In the genomic region with DNA sequence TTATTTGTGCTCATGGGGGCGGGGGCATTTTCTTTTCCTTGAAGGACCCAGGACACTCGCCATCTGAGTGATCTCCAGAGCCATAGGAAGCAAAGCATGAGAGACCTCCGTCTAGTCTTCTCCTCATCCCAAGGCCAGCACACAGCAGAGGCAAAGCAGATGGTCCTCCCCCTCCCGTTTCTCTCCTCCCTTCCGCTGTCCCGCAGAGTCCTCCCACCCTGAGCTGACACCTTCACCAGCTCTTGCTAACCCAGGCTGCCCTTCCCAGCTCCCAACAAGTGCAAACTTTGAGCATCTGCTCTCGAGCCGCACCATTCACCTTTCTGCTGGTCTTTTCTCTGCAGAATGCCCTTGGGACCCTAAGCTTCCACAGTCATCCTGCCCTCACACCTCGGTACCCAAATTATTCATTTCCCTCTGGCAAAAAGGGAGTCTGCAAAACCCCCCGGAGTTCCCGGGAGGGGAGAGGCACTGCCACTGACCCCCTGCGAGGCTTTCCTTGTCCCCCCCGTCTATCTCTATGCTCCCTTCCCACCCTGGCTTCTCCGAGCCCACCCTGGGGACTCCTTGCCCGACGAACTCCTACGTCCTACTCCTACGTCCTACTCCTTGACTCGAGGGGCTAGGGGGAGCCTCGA, we compare ENCODE assay signal across 8 mouse cellular contexts. TPM values are rescaled to one million over a fixed set of nuclear protein-coding genes. Genes with fewer than 3 reads are reported as not detected.
DNase-seq lines count a peak whose midpoint lies in the region; ATAC-seq and TF ChIP-seq lines count a peak whose summit lies in the region.

No protein-coding gene starts in this region.

- peak; percentile 14 for DNase-seq in lung, embryonic 14.5 days
- DNase-seq in lung, adult 18-20 months: no peak
- peak; percentile 85 for DNase-seq in cerebellum, postnatal 36 days
- peak; percentile 13 to 20 for DNase-seq in heart, postnatal 10 days
- peak; percentile 41 for DNase-seq in left cerebral cortex, postnatal 4 days
- peak; percentile 39 for DNase-seq in retina, embryonic 14.5 days (ENCODE audit: low spot score)
- DNase-seq in adipocyte (ENCODE audit: low spot score): no peak
- no peak for DNase-seq in urinary bladder, adult 18-20 months (ENCODE audit: low spot score in 2 of 2)

- peak overlapping the region; percentile 54 for H3K9ac ChIP-seq in lung, embryonic 14.5 days

- no peak overlapping the region for H3K27ac ChIP-seq in lung, embryonic 14.5 days (ENCODE audit: low read depth)

- H3K4me2 ChIP-seq in lung, embryonic 14.5 days: peak overlapping the region; percentile 100

- intact Hi-C loops in heart, postnatal 10 days (cut with DNase I): no loop called here
- intact Hi-C loops in left cerebral cortex, postnatal 4 days (cut with DNase I): no loop called here

- no peaks in the 10 kb centered on the region for H3K36me3 ChIP-seq in lung, embryonic 14.5 days (ENCODE audit: insufficient read depth)

- H3K4me3 ChIP-seq in lung, embryonic 14.5 days (ENCODE audit: low read depth, low read length): peak overlapping the region; percentile 57

- TF ChIP-seq CTCF in lung, embryonic 14.5 days (IDR thresholded peaks at IDR 0.05; ENCODE audit: low read depth): no peak

- 2% methylated on average over 20 of the region's 20 CpGs for WGBS in lung, embryonic 14.5 days

- ATAC-seq in lung, embryonic 14.5 days (ENCODE audit: insufficient read depth): peak; percentile 18; the same call in 1 of the 2 replicates

- peaks cover 29% of the 10 kb centered on the region for H3K27me3 ChIP-seq in lung, embryonic 14.5 days (ENCODE audit: insufficient read depth, low read length)

- no peaks in the 10 kb centered on the region for H3K9me3 ChIP-seq in lung, embryonic 14.5 days (ENCODE audit: low read depth, low read length)

- H3K4me1 ChIP-seq in lung, embryonic 14.5 days (ENCODE audit: insufficient read depth): no peaks in the 10 kb centered on the region

RNA-seq across cellular contexts. Expression of gene Zfp385b, which starts 3.5 kb away (rescaled TPM):
- 4.4 and 5.6 TPM in 2 replicates for polyA plus RNA-seq in lung, embryonic 14.5 days (2014; fragmentation: Nextera tagmentation; extraction: Ambion mirVana)
- total RNA-seq in heart, postnatal 10 days (2021): 1 to 10 TPM; 6.7 to 7.1 TPM
- total RNA-seq in left cerebral cortex, postnatal 4 days (2021): 10 to 100 TPM; 30.5 to 33.0 TPM

Comparison
In these comparisons a context has a peak if more than half of its experiments do, and no peak if none do; other contexts are left out.
1. DNase-seq: peak in lung, embryonic 14.5 days (single experiment), cerebellum, postnatal 36 days (2 of 2), heart, postnatal 10 days (2 of 2), left cerebral cortex, postnatal 4 days (single experiment) and retina, embryonic 14.5 days (single experiment); none in lung, adult 18-20 months (0 of 2), adipocyte (single experiment) and urinary bladder, adult 18-20 months (0 of 2).